Mouse (Mus musculus) erythroblast, embryonic 14.5 days (primary cell): ENCODE measurements around the gene Snx33.

Experiments used
- GATA1 ChIP-seq: IDR thresholded peaks from 2 replicates; pipeline ENCODE4 v1.6.1; 2012; ENCODE audit warnings: low read length, inconsistent platforms, mixed read lengths
- TAL1 ChIP-seq: IDR thresholded peaks from 3 replicates; pipeline ENCODE4 v1.6.1; 2012; ENCODE audit warnings: low read length, inconsistent platforms, mixed read lengths

DNA sequence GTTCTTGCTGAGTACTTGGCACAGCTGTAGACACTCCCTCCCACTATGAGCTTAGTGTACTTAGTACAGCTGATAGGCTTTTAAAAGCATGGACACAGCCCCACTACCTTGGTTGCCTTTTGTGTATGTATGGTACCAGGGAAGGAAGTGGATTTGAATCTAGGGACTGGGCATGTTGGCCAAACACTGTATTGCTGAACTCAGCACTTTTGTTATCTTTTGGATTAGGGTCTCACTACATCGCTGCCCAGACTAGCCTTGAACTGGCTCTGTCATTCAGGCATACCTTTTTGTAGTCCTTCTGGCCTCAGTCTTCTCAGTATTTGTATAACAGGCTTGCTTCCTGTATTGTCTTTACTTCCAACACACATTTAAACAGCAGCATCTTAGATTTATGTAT lies 2.4 kb upstream of the Snx33 start:
- no peak for TF ChIP-seq GATA1
- no peak for TF ChIP-seq TAL1
